In genomic region chr2:136885579-136885978, GRCm38 (mm10) we compare ENCODE assay signal across 8 mouse cellular contexts. TPM values are rescaled to one million over a fixed set of nuclear protein-coding genes. Genes with fewer than 3 reads are reported as not detected.
DNase-seq lines count a peak whose midpoint lies in the region; ATAC-seq lines count a peak whose summit lies in the region.

Gene AL731706.2, minus strand, starts transcription at chr2:136885679.

- no peak within 1 kb of the TSS for H3K4me2 ChIP-seq in forebrain, embryonic 13.5 days
- H3K4me2 ChIP-seq in hindbrain, embryonic 12.5 days (replicated peaks), result no peak within 1 kb of the TSS

- no peaks in the 10 kb centered on the region for H3K27me3 ChIP-seq in forebrain, embryonic 13.5 days
- no peaks in the 10 kb centered on the region for H3K27me3 ChIP-seq in hindbrain, embryonic 12.5 days

- no peaks in the 10 kb centered on the region for H3K9me3 ChIP-seq in forebrain, embryonic 13.5 days (replicated peaks)
- H3K9me3 ChIP-seq in hindbrain, embryonic 12.5 days (replicated peaks), result no peaks in the 10 kb centered on the region

- 0 out of 2 replicates have a peak, but pooled peaks cover 5% of the 10 kb centered on the region for H3K4me1 ChIP-seq in forebrain, embryonic 13.5 days
- 0 out of 2 replicates have a peak, but pooled peaks cover 7% of the 10 kb centered on the region for H3K4me1 ChIP-seq in hindbrain, embryonic 12.5 days

- H3K36me3 ChIP-seq in forebrain, embryonic 13.5 days (ENCODE audit: poor library complexity, severe bottlenecking), result peaks cover 24% of the 10 kb centered on the region
- H3K36me3 ChIP-seq in hindbrain, embryonic 12.5 days, result peaks cover 25% of the 10 kb centered on the region

- ATAC-seq in forebrain, embryonic 13.5 days, result no peak
- ATAC-seq in hindbrain, embryonic 12.5 days (ENCODE audit: low FRiP score), result no peak
- ATAC-seq in monocyte, adult 5-6 weeks (replicated peaks; ENCODE audit: insufficient number of reproducible peaks, low FRiP score, low TSS enrichment, poor library complexity, severe bottlenecking), result no peak

- no peak for DNase-seq in layer of hippocampus, postnatal 25 days (ENCODE audit: extremely low spot score in 1 of 2, low spot score in 1 of 2)
- DNase-seq in layer of hippocampus, adult 9-11 months, result no peak
- DNase-seq in spleen, adult 12 weeks (ENCODE audit: low spot score), result no peak
- no peak for DNase-seq in left cerebral cortex, postnatal 36 days (ENCODE audit: low spot score in 2 of 2)
- DNase-seq in Muller cell, postnatal 12 days (ENCODE audit: inconsistent ontology term), result no peak

- no peak within 1 kb of the TSS for H3K27ac ChIP-seq in forebrain, embryonic 13.5 days
- H3K27ac ChIP-seq in hindbrain, embryonic 12.5 days, result no peak within 1 kb of the TSS

- no peak within 1 kb of the TSS for H3K4me3 ChIP-seq in forebrain, embryonic 13.5 days
- no peak within 1 kb of the TSS for H3K4me3 ChIP-seq in hindbrain, embryonic 12.5 days

- 95% methylated on average over 2 of the region's 2 CpGs for WGBS in forebrain, embryonic 13.5 days
- WGBS in hindbrain, embryonic 12.5 days, result 99% methylated on average over 2 of the region's 2 CpGs

- no peak within 1 kb of the TSS for H3K9ac ChIP-seq in forebrain, embryonic 13.5 days
- no peak within 1 kb of the TSS for H3K9ac ChIP-seq in hindbrain, embryonic 12.5 days

- intact Hi-C loops in left cerebral cortex, postnatal 36 days (cut with DNase I), result loop anchor here (10.0 kb wide), 1 partner anchor 91 kb away; no protein-coding TSS in a partner anchor

RNA-seq across cellular contexts. Expression of gene AL731706.2, which starts in this region (rescaled TPM):
- 10 to 100 TPM; 22.1 to 27.3 TPM for total RNA-seq in layer of hippocampus, postnatal 25 days (2021)
- polyA plus RNA-seq in forebrain, embryonic 13.5 days (2015; fragmentation: Nextera tagmentation; extraction: Ambion mirVana), result 22.9 and 38.6 TPM in 2 replicates
- 10.4 and 30.3 TPM in 2 replicates for polyA plus RNA-seq in hindbrain, embryonic 12.5 days (2016; fragmentation: Nextera tagmentation; extraction: Ambion mirVana)
- total RNA-seq in monocyte, adult 5-6 weeks (2017), result 13.4 to 63.0 TPM in 2 of 3 replicates, not detected in the other
- total RNA-seq in left cerebral cortex, postnatal 36 days (2021), result 10 to 100 TPM in 1 of 2 experiments, 1 to 10 TPM in 1; 8.5 to 14.3 TPM
